Mouse (Mus musculus) embryonic facial prominence, embryonic 11.5 days (tissue): Measurements from ENCODE around the gene Irak2. TPM values are rescaled to one million over a fixed set of nuclear protein-coding genes. Genes with fewer than 3 reads are reported as not detected.
"Not testable (repeated sequence)": the region's sequence is repeated elsewhere in the genome, so short reads cannot be mapped to it uniquely, and the experiment has no call there.

Experiments used
- ATAC-seq: fragments of 200-750 bp; cut with Nextera tagmentation; replicated peaks from 2 replicates; pipeline ENCODE4 v1.8.0; 2017; ENCODE audit warnings: low read depth; ENCODE audit not compliant: insufficient number of reproducible peaks, low FRiP score, low TSS enrichment
- DNase-seq: peaks from one replicate; pipeline ENCODE4 v3.0.0-alpha.2; 2015; ENCODE audit warnings: low spot score
- H3K27ac ChIP-seq: fragments of 300-500 bp; sonication (generic); replicated peaks from 2 replicates; pipeline ENCODE4 v1.5.1; 2014; ENCODE audit warnings: mild to moderate bottlenecking, low read depth, low read length, control low read depth
- H3K27me3 ChIP-seq: fragments of 300-500 bp; sonication (generic); 2 replicates; pipeline ENCODE4 v1.6.1; 2014; ENCODE audit warnings: mild to moderate bottlenecking, low read length, moderate library complexity, mixed read lengths; ENCODE audit not compliant: control insufficient read depth, insufficient read depth
- H3K36me3 ChIP-seq: fragments of 300-500 bp; sonication (generic); replicated peaks from 2 replicates; pipeline ENCODE4 v1.6.1; 2014; ENCODE audit warnings: low read depth, mild to moderate bottlenecking, low read length, moderate library complexity, mixed read lengths; ENCODE audit not compliant: control insufficient read depth, insufficient read depth
- H3K4me1 ChIP-seq: fragments of 300-500 bp; sonication (generic); 2 replicates; pipeline ENCODE4 v1.6.1; 2014; ENCODE audit warnings: low read length, mixed read lengths; ENCODE audit not compliant: control insufficient read depth, insufficient read depth
- H3K4me2 ChIP-seq: fragments of 300-500 bp; sonication (generic); 2 replicates; pipeline ENCODE4 v1.6.1; 2014; ENCODE audit warnings: low read depth, mild to moderate bottlenecking, control low read depth, low read length, moderate library complexity
- H3K4me3 ChIP-seq: fragments of 300-500 bp; sonication (generic); 2 replicates; pipeline ENCODE4 v1.5.1; 2014; ENCODE audit warnings: low read depth, low read length, control low read depth
- H3K9ac ChIP-seq: fragments of 300-500 bp; sonication (generic); replicated peaks from 2 replicates; pipeline ENCODE4 v1.6.1; 2014; ENCODE audit warnings: mild to moderate bottlenecking, control low read depth, low read length
- H3K9me3 ChIP-seq: fragments of 300-500 bp; sonication (generic); replicated peaks from 2 replicates; pipeline ENCODE4 v1.6.1; 2016; ENCODE audit warnings: mild to moderate bottlenecking, low read length, inconsistent platforms, mixed read lengths; ENCODE audit not compliant: control insufficient read depth
- WGBS: fragments of 180-500 bp; shearing (Covaris S2); extraction: QIAGEN DNeasy Blood & Tissue Kit; methylation state at CpG from one replicate; pipeline ENCODE4 v1.1.7; 2014; 5-methylcytosine and 5-hydroxymethylcytosine counted together
- polyA plus RNA-seq: library from polyadenylated mRNA; unstranded; fragments of >200 nt; fragmentation: Nextera tagmentation; extraction: Ambion mirVana; gene quantifications from 2 replicates; pipeline ENCODE4 v1.2.1, GENCODE M21; 2014

The Irak2 gene
- polyA plus RNA-seq, 1 experiment from 2014 or later: 2.2 TPM

- DNase-seq (no peak), ATAC-seq (no peak)
- Histone ChIP-seq H3K9ac (no peak overlapping the region), H3K4me2 (no peak overlapping the region), H3K27me3 (no peaks in the 10 kb centered on the region), H3K9me3 (no peaks in the 10 kb centered on the region), H3K4me1 (no peaks in the 10 kb centered on the region), H3K4me3 (no peak overlapping the region), H3K36me3 (no peaks in the 10 kb centered on the region), H3K27ac (no peak overlapping the region)
- 95% methylated on average over 8 of the region's 8 CpGs for WGBS
These were observed 24.9 kb downstream of the Irak2 start for GRCm38 (mm10) chr6:113662964-113663700.

GRCm38 (mm10) chr6:113664305-113664704, 26.0 kb downstream of the Irak2 start:
- Histone ChIP-seq H3K4me1 (no peaks in the 10 kb centered on the region), H3K36me3 (no peaks in the 10 kb centered on the region), H3K9ac (no peak overlapping the region), H3K27ac (no peak overlapping the region), H3K4me2 (no peak overlapping the region), H3K9me3 (no peaks in the 10 kb centered on the region), H3K4me3 (no peak overlapping the region), H3K27me3 (no peaks in the 10 kb centered on the region)
- 87% methylated on average over 7 of the region's 7 CpGs for WGBS
- DNase-seq: no peak
- no peak for ATAC-seq

GRCm38 (mm10) chr6:113667611-113668122, 29.4 kb downstream of the Irak2 start:
- WGBS: 52% methylated on average over 8 of the region's 8 CpGs
- no peak overlapping the region for H3K27ac ChIP-seq

GRCm38 (mm10) chr6:113668287-113669154, 30.3 kb downstream of the Irak2 start:
- Histone ChIP-seq H3K36me3 (no peaks in the 10 kb centered on the region), H3K9me3 (no peaks in the 10 kb centered on the region), H3K4me3 (no peak overlapping the region), H3K4me2 (no peak overlapping the region), H3K4me1 (no peaks in the 10 kb centered on the region), H3K27me3 (no peaks in the 10 kb centered on the region), H3K9ac (no peak overlapping the region), H3K27ac (0 out of 2 replicates have a peak overlapping the region, but pooled peaks have one; percentile 2)
- WGBS: 18% methylated on average over 15 of the region's 15 CpGs
- ATAC-seq: peak; percentile 66
- DNase-seq: peak; percentile 51

More at GRCm38 (mm10) chr6:113667611-113668122, 29.4 kb downstream of the Irak2 start:
- H3K4me2 ChIP-seq: no peak overlapping the region
- no peak overlapping the region for H3K4me3 ChIP-seq
- no peak overlapping the region for H3K9ac ChIP-seq
- H3K9me3 ChIP-seq: no peaks in the 10 kb centered on the region
- H3K27me3 ChIP-seq: no peaks in the 10 kb centered on the region
- DNase-seq (no peak), ATAC-seq (no peak)
- H3K36me3 ChIP-seq: no peaks in the 10 kb centered on the region
- H3K4me1 ChIP-seq: no peaks in the 10 kb centered on the region

GRCm38 (mm10) chr6:113669821-113670220, 31.6 kb downstream of the Irak2 start:
- DNase-seq (no peak), ATAC-seq (no peak)
- H3K36me3 ChIP-seq: no peaks in the 10 kb centered on the region

GRCm38 (mm10) chr6:113672029-113672428, 33.8 kb downstream of the Irak2 start:
- H3K9me3 ChIP-seq, H3K9ac ChIP-seq, H3K36me3 ChIP-seq, H3K4me2 ChIP-seq, ATAC-seq, DNase-seq, H3K27ac ChIP-seq, H3K4me3 ChIP-seq, H3K4me1 ChIP-seq, H3K27me3 ChIP-seq: not testable (repeated sequence)
- WGBS: 75% methylated on average over 1 of the region's 1 CpGs

More at GRCm38 (mm10) chr6:113669821-113670220, 31.6 kb downstream of the Irak2 start:
- Histone ChIP-seq H3K9ac (no peak overlapping the region), H3K4me3 (no peak overlapping the region), H3K27ac (no peak overlapping the region), H3K4me2 (no peak overlapping the region; the same call in 1 of the 2 replicates), H3K27me3 (no peaks in the 10 kb centered on the region), H3K4me1 (no peaks in the 10 kb centered on the region), H3K9me3 (no peaks in the 10 kb centered on the region)
- WGBS: 68% methylated on average over 7 of the region's 7 CpGs

GRCm38 (mm10) chr6:113672989-113673388, 34.7 kb downstream of the Irak2 start:
- DNase-seq (no peak), ATAC-seq (no peak)
- Histone ChIP-seq H3K9ac (no peak overlapping the region), H3K27ac (no peak overlapping the region), H3K4me2 (no peak overlapping the region), H3K9me3 (no peaks in the 10 kb centered on the region), H3K4me1 (no peaks in the 10 kb centered on the region), H3K36me3 (no peaks in the 10 kb centered on the region), H3K27me3 (no peaks in the 10 kb centered on the region), H3K4me3 (no peak overlapping the region)
- WGBS: 73% methylated on average over 6 of the region's 6 CpGs
